In genomic region chr6:29231799-29232198, GRCm38 (mm10) we compare ENCODE assay signal across 25 mouse cellular contexts. TPM values are rescaled to one million over a fixed set of nuclear protein-coding genes. Genes with fewer than 3 reads are reported as not detected.
DNase-seq lines count a peak whose midpoint lies in the region; ATAC-seq and TF ChIP-seq lines count a peak whose summit lies in the region.
"Had no signal": no experiment of that assay in that cellular context is flagged by ENCODE, and none has a peak within 500 bp of the region (broad histone marks: within the 10 kb centered on the region; RNA-seq: fewer than 3 reads in every experiment).

No protein-coding gene starts in this region.

- H3K4me3 ChIP-seq in spleen, adult 2 months (ENCODE audit: extremely low read depth, insufficient read depth, insufficient read length) = no peak overlapping the region
- no peak overlapping the region for H3K4me3 ChIP-seq in thymus, adult 2 months (ENCODE audit: control insufficient read depth, insufficient read depth, low read length)
- H3K4me3 ChIP-seq: embryonic facial prominence, embryonic 12.5 days; forebrain, embryonic 12.5 days; hindbrain, embryonic 10.5 days; limb, embryonic 12.5 days; midbrain, embryonic 12.5 days; stomach, embryonic 15.5 days had no signal

- H3K36me3 ChIP-seq in spleen, adult 2 months (ENCODE audit: control insufficient read depth, insufficient read depth, low read length) = no peaks in the 10 kb centered on the region
- H3K36me3 ChIP-seq in thymus, adult 2 months (ENCODE audit: control insufficient read depth, insufficient read depth, low read length) = no peaks in the 10 kb centered on the region
- H3K36me3 ChIP-seq: embryonic facial prominence, embryonic 12.5 days; forebrain, embryonic 12.5 days; hindbrain, embryonic 10.5 days; limb, embryonic 12.5 days; midbrain, embryonic 12.5 days; stomach, embryonic 15.5 days had no signal

- no peak for TF ChIP-seq CTCF in spleen, adult 2 months (IDR thresholded peaks at IDR 0.05; ENCODE audit: extremely low read depth, insufficient read depth, insufficient read length, insufficient replicate concordance)
- TF ChIP-seq CTCF in thymus, adult 2 months (IDR thresholded peaks at IDR 0.05; ENCODE audit: borderline replicate concordance, control insufficient read depth, extremely low read depth, insufficient read depth, low read length, poor library complexity) = no peak

- TF ChIP-seq POLR2A in spleen, adult 2 months (IDR thresholded peaks at IDR 0.05; ENCODE audit: low read depth, low read length) = no peak
- no peak for TF ChIP-seq POLR2A in thymus, adult 2 months (IDR thresholded peaks at IDR 0.05; ENCODE audit: control insufficient read depth, extremely low read depth, insufficient read depth, low read length, poor library complexity)

- H3K4me1 ChIP-seq in spleen, adult 2 months (ENCODE audit: control insufficient read depth, insufficient read depth, insufficient read length) = peaks cover 6% of the 10 kb centered on the region; the same call in 1 of the 2 replicates
- H3K4me1 ChIP-seq in thymus, adult 2 months (replicated peaks; ENCODE audit: control insufficient read depth, insufficient read depth, low read length) = peaks cover 55% of the 10 kb centered on the region
- H3K4me1 ChIP-seq: embryonic facial prominence, embryonic 12.5 days; forebrain, embryonic 12.5 days; hindbrain, embryonic 10.5 days; limb, embryonic 12.5 days; midbrain, embryonic 12.5 days; stomach, embryonic 15.5 days had no signal

- ATAC-seq in granulocyte monocyte progenitor cell, adult 5-6 weeks (replicated peaks; ENCODE audit: poor library complexity, severe bottlenecking) = 0 out of 2 replicates have a peak, but pooled peaks have one; percentile 17
- ATAC-seq: hindbrain, embryonic 16.5 days; intestine, embryonic 16.5 days; liver, postnatal 0 days had no signal

- 26% methylated on average over 3 of the region's 3 CpGs for WGBS in spleen, adult 2 months
- 16% methylated on average over 3 of the region's 3 CpGs for WGBS in thymus, adult 2 months

- H3K27ac ChIP-seq in spleen, adult 2 months (ENCODE audit: insufficient read depth, low read length) = peak overlapping the region; percentile 84
- peak overlapping the region; percentile 99 for H3K27ac ChIP-seq in thymus, adult 2 months (ENCODE audit: control insufficient read depth, insufficient read depth, low read length)
- H3K27ac ChIP-seq: embryonic facial prominence, embryonic 12.5 days; forebrain, embryonic 12.5 days; hindbrain, embryonic 10.5 days; limb, embryonic 12.5 days; midbrain, embryonic 12.5 days; stomach, embryonic 15.5 days had no signal

- DNase-seq in spleen, adult 2 months (ENCODE audit: low read depth in 1 of 2, low spot score in 2 of 2) = peak in 1 of 2 experiments; percentile 22
- DNase-seq in spleen, postnatal 14 days (ENCODE audit: low spot score in 2 of 2) = no peak
- DNase-seq in thymus, adult 2 months = peak; percentile 60
- peak; percentile 69 for DNase-seq in thymus, postnatal 4 days
- no peak for DNase-seq in embryo, embryonic 9.5 days (ENCODE audit: extremely low spot score)
- no peak for DNase-seq in retina, embryonic 14.5 days (ENCODE audit: low spot score)
- no peak for DNase-seq in cerebellum, adult 8-10 months
- DNase-seq: adrenal gland, adult 8-10 months; cerebellum, postnatal 10 days; gastrocnemius, postnatal 36 days; kidney, postnatal 36 days; layer of hippocampus, postnatal 36 days; liver, postnatal 0 days; lung, postnatal 10 days had no signal

- H3K27me3 ChIP-seq in spleen, adult 2 months (ENCODE audit: control insufficient read depth, insufficient read depth, low read length) = no peaks in the 10 kb centered on the region
- H3K27me3 ChIP-seq in thymus, adult 2 months (ENCODE audit: control insufficient read depth, insufficient read depth, low read length) = no peaks in the 10 kb centered on the region
- H3K27me3 ChIP-seq: embryonic facial prominence, embryonic 12.5 days; limb, embryonic 12.5 days; stomach, embryonic 15.5 days had no signal

RNA-seq across cellular contexts. Expression of gene Impdh1, which starts 15.6 kb away (rescaled TPM):
- 40.7 and 46.7 TPM in 2 replicates for polyA plus RNA-seq in spleen, adult 2 months (2012; rRNA removed)
- 109 and 124 TPM in 2 replicates for total RNA-seq in granulocyte monocyte progenitor cell, adult 5-6 weeks (2014; fragmentation: Nextera tagmentation)
- total RNA-seq in granulocyte monocyte progenitor cell, adult 5-6 weeks (2017) = 110 and 120 TPM in 2 replicates
- 323 and 354 TPM in 2 replicates for polyA plus RNA-seq in thymus, adult 2 months (2012; rRNA removed)

RNA-seq across cellular contexts. Expression of gene Hilpda, which starts 40.5 kb away (rescaled TPM):
- polyA plus RNA-seq in spleen, adult 2 months (2012; rRNA removed) = 11.3 and 12.9 TPM in 2 replicates
- total RNA-seq in granulocyte monocyte progenitor cell, adult 5-6 weeks (2014; fragmentation: Nextera tagmentation) = 14.0 and 15.5 TPM in 2 replicates
- total RNA-seq in granulocyte monocyte progenitor cell, adult 5-6 weeks (2017) = 9.7 and 17.7 TPM in 2 replicates
- polyA plus RNA-seq in thymus, adult 2 months (2012; rRNA removed) = 31.3 and 35.9 TPM in 2 replicates

RNA-seq across cellular contexts. Expression of gene Fam71f2, which starts 47.6 kb away (rescaled TPM):
- 0.40 and 0.82 TPM in 2 replicates for polyA plus RNA-seq in spleen, adult 2 months (2012; rRNA removed)
- not detected in 2 replicates for total RNA-seq in granulocyte monocyte progenitor cell, adult 5-6 weeks (2014; fragmentation: Nextera tagmentation)
- 0.88 TPM in 1 of 2 replicates, not detected in the other for total RNA-seq in granulocyte monocyte progenitor cell, adult 5-6 weeks (2017)
- polyA plus RNA-seq in thymus, adult 2 months (2012; rRNA removed) = 2.5 and 2.7 TPM in 2 replicates
- total RNA-seq: gastrocnemius, adult 18-20 months; gastrocnemius, postnatal 36 days had no signal
- polyA plus RNA-seq: kidney, embryonic 14.5 days had no signal

RNA-seq across cellular contexts. Expression of gene Prrt4, which starts 52.4 kb away (rescaled TPM):
- polyA plus RNA-seq in spleen, adult 2 months (2012; rRNA removed) = 0.20 and 0.25 TPM in 2 replicates
- not detected in 2 replicates for total RNA-seq in granulocyte monocyte progenitor cell, adult 5-6 weeks (2014; fragmentation: Nextera tagmentation)
- not detected in 2 replicates for total RNA-seq in granulocyte monocyte progenitor cell, adult 5-6 weeks (2017)
- polyA plus RNA-seq in thymus, adult 2 months (2012; rRNA removed) = 0.32 and 0.41 TPM in 2 replicates
- polyA plus RNA-seq: liver, postnatal 0 days had no signal

Comparison
In these comparisons a context has a peak if more than half of its experiments do, and no peak if none do; other contexts are left out.
1. DNase-seq: peak in thymus, adult 2 months (single experiment) and thymus, postnatal 4 days (single experiment); none in spleen, postnatal 14 days (0 of 2), embryo, embryonic 9.5 days (single experiment), retina, embryonic 14.5 days (single experiment) and cerebellum, adult 8-10 months (single experiment).